Mouse (Mus musculus) cerebellum, postnatal 14 days (tissue): Measurements from ENCODE around the gene Rassf6.

Experiments
- DNase-seq, 2 experiments: peaks; one replicate each; pipeline ENCODE4 v3.0.0; 2021; ENCODE audit warnings: mixed read lengths in 2 of 2

Gene Rassf6

DNA sequence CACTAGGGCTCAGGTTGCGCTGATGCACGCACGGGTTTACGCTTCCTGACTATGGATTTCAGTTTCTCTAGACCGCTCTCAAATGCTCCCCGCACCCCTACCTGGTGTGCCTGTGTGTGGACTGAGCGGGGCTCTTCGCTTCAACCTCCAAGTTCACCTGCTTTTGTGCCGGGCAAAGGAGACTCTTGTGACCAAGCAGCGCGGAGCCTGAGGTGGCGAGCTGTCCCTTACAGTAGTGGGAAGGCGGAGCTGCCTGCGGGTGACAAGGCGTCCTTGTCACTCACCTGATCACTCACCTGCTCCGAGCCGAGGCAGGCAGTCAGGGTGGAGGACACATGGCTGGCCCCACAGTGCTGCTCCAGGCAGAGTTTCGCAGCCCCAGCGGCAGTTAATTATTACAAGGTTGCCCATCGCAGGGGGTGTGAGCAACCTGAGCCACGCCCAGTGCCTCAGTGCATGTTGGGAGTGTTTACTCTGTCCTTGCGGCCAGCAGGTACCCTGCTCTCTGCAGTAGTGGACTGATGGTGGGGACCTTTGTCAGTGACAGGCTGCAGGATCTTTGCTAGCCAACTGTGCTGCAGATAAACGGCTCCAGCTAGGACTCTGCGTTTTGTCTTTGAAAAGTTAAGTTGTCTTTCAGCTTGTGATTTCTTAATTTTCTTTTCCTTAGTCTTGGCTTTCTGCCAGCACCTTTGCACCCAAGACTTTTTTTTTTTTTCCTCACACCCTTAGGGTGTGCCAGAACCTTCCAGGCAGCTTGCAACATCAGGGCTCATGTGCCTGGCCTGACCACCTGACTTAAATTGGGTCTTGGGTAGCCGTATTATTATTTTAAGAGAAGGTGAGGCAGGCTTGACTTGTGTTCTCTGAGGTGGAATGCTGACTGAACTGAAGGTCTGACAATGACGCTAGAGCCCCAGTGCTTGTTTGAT is at the start of gene Rassf6:
Gene Rassf6 (minus strand): TSS at position 372 of the 932 bp plus-strand sequence.
- peak; percentile 56 for DNase-seq

DNA sequence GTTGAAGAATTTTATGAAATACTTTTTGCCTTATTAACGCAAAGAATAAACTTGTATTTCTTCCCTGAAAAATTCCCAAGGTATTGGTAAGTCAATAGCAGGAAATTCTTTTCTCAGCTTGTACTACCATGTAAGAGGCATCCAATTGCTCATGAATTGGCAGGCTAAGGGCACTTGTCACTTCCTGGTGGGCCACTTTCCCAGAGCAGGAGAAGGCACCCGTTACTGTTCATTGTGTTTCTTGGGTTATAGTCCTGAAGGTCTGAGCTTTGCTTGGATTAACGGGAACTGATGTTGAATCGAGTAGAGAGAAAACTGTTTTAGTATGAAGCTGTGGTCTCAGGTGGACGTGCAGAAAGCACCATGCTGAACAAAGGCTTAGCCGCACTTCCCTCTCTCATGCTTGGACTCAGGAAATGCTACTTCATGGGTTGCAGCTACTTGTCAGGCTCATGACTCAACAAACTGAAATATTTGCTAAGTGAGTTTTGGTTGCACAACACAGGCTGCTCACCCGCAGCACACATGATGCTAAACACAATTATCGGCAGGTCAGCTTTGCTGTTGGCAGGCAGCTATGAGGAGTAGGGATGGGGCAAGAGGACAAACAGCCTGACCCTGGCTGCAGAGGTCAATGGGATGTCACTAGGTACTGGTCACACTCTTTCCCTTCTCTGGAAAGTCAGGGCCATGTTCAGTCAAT is 49.1 kb upstream of the Rassf6 start:
- DNase-seq, result no peak

DNA sequence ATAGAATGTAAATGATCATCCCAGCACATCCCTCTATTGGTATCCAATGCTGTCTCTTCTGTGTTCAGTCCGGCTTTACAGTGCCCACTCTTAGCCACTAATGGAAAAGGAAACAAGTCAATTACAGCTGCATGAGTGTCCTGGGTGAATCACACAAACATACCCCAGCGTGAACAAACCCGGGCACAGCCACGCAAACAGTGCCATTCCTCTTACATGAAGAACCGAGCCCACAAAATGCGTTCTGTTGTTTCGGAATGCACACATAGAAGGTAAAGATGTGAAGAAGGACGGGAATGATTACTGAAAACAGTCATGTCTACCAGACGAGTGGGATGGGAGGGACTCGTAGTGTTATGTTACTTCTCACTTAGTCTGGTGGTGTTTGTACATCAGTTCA is 47.5 kb upstream of the Rassf6 start:
- no peak for DNase-seq

DNA sequence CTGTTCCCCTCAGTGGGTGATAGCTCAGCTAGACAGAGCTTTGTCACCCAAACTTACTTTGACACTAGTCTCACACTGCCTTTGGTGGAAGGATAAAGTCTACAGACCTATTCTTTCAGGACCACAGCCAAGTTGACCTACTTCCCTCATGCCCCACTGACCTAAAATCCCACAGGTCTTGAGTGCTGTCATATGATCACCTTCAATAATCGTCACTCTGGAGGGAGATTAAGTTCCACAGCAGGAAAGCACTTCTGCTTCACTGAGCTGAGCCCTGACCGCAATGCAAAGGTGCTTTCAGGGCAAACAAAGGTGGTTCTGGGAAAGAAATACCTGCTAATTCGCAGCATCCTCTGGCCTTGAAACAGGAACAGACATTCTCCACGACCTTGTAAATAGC is 44.5 kb upstream of the Rassf6 start:
- peak; percentile 16 to 19 for DNase-seq

DNA sequence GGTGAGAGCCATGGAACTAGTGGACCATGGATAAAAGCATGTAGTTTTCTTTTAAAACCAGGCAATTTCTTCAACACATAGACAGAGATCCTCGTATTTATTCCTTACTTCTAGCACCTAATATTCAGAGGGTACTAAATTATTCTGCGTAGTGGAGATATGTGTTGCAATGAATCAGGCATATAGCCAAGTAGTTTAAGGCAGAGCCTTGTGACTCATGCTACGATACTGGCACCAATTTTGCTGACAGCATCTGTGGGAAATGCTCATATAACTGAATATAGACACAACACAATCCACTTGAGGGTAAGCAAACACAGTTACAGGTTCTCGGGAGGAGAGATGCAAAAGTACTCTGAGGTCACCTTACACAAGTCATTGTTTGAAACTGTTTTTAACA is 41.4 kb upstream of the Rassf6 start:
- no peak for DNase-seq

DNA sequence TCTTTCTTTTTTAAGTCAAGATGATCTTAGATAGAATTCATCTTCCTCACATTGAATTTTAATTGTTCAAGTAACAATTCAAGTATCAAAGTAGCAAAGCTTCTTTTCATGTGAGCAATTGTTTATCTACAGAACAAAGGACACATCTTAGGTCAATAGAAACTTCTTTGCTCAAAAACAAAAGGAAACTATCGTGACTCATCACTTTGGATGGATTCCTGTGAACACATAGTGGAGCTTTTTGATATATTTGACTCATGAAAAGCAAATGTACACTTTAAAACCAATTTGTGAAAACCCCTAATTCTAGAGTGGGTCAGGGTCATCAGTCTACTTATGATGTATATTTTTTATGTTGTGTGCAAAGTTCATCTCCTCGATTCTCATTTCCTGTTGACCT is 37.1 kb upstream of the Rassf6 start:
- DNase-seq, result no peak

DNA sequence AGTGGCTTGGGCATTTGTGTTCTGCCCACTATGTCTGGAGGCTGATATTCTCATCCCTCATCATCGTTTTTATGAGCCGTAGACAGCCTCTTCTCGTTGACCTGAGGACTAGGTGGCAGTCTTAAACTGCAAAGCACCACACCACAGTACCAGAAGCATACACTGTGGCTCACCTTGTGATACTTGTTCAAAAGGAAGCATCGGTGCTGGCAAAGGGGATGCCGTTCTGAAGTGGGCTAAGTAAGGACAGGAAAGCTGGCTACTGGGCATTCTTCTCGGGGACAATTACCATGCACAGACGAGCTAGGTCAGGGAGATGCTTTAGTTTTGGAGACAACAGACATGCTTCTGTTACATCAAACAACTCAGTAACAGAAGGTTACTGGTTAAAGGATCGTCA is 21.4 kb upstream of the Rassf6 start:
- DNase-seq, result no peak

DNA sequence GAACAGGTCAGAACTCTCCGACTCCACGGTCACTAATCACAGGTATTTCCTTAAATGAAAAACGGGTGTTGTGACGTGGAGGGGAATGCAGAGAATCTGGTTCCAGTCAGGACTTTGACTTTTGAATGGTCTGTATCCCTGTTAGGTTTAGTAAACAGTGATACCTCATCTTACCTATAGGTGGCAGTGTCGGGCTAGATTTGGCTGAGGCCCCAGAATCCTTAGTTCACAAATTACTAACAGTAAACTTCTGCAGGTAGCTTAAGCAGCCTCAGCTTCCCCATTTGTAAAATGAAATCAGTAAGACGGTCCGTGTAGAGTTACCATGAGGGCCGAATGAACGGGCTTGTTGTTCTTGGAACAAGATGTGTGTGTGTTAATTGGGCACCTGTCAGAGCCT is 21.0 kb upstream of the Rassf6 start:
- DNase-seq, result peak; percentile 69 to 82

DNA sequence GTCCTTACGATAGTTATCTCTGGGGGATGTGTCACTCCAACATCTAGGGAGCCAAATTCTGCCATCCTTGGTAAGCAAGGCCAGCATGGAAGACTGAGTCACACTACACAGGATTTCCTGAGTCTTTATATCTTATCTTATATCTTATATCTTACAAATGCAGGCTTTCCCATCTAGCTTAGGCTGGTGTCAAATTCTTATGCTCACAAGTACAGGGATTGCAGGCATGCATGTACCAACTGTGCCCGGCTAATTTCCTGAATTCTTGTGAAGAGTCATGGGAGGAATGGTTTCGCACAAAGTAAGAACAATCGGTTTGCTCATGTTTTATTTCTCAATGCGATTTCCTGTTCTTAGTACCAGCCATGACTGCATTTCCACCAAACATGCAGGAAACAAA is 20.0 kb upstream of the Rassf6 start:
- no peak for DNase-seq

DNA sequence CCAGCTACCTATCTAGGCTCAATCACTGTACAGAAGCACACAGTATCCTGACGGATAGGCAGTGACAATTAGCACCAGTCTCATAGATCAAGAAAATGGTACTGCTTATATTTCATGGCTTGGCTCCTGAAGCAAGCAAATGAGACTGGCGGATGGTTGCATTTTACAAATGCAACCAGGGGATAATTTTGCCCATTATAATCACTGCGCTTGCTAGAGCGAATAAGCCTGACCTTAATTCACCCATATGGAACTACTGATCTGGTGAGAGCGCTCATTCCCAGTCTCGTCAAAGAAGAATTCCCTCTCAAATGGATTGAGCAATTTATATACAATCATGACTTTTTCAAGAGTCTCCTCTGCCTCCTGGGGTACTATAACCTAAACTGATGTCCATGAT is 16.2 kb upstream of the Rassf6 start:
- DNase-seq, result no peak

DNA sequence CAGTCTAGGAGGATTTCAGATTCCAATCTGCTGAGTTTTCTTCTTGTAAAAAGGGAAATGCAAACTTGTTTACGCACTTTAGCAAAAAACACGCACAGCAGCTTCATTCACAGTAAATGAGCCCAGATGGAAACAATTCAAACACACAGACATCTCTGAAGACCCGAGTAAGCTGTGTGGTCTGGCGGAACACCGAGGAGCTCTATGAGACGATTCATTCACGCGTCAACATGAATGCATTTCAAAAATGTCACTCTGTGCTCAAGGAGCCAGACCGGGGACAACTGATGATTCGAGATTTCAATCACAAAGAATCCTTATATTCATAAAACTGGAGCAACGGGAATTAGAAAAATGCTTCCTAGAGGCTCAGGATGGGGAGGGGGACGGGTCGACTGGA is 15.4 kb upstream of the Rassf6 start:
- DNase-seq, result no peak

DNA sequence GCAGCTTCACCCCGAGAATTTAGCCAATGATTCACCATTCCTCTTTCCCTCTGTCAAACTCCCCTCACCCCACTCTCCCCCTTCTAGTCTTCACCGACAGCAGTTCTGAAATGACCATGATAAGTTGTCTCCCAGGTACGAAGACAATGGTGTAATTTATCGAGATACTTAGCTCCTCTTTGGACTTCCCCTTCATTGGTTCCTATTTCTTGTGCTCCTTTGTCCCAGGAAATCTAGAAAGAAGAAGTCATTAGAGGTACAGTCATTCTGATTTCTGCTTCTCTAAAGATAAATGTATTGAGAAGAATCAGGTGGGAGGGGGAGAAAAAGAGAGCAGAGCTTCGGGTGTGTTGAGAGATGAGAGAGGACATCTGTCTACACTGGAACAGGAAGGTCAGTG is 14.3 kb upstream of the Rassf6 start:
- no peak for DNase-seq

DNA sequence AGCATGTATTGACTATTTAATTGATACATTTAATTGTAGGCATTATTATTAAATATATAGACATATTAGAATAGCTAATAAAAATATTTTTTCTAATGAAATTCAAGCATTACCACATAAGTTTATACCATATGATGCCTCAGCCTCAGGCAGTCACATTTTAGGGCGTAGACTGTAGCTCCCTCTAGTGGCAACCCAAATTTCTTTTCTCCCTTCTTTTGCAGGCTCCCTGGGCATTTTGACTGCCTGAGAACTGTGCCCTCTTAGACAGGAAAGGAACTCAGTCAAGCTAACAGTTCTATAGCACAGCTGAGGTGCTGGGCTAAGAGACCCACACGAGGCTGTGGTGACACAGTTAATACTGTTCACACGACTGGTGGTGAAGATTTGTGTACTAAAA is 12.3 kb upstream of the Rassf6 start:
- peak; percentile 80 to 85 for DNase-seq

DNA sequence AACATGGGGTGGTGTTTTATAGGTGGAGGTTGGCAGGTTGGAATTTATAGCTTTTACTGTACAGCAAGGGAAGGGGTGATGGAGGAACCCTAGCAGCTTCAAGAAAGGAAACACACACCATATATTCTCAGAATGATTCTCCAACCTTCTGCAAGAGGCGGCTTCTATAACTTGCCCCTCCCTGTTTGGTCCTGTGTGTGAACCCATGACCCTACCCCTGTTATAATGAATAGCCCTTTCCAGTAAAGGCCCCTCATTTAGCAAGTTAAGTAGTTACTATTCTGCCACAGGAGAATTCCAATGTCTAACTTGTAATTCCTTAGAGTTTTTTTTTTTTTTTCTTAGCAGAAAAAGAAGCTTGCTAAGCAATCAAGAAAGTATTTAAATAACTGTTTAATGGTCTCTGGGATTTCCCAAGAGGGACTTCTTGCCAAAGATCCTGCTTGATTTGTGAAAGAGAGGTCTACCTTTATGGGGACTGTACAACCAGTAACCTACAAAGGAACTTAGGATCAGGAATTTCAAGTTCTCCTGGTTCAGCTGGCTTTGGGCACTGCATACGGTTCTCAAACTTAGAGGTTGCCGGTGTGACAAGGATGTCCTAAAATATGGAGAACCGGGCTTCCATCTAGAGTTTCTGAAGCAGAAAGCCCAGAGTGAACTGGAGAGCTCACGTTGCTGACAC is 10.2 kb upstream of the Rassf6 start:
- no peak for DNase-seq

DNA sequence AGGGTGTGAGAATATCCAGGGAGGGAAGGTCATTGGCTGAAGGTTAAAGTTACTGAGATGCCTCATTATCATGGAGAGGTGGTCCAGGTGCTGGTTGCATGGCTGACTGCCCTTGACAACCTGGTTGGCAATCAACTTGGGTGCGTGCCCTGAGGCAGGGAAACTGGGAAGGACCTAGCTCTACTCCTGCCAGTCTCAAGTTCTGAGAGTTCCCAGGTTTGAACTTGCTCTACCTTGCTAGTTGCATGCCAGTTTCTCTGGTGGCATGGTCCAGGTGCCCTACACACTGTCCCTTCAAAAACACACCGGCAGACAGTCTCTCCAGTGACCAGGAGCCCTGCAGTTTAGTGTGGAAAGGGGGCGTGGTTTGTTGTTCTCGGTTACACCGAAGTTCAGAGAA is 7.0 kb upstream of the Rassf6 start:
- DNase-seq, result peak; percentile 59 to 67

DNA sequence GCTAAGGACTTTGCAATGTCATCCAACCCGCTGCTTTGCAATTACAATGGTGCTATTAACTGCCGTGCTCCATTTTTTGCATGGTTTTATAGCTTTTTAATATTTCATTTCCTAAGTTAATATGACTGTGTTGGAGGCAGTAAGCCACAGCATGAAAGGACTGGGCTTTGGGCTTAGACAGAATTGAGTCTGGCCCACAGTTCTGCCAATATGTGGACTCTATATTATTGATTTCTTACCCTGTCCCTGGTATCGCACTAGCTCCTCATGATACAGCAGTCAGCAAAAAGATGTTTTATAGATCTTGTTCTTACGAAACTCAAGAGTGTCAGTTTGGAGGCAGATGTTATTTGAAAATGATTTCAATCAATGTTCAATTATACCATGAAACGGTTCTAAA is 5.9 kb upstream of the Rassf6 start:
- DNase-seq, result no peak

DNA sequence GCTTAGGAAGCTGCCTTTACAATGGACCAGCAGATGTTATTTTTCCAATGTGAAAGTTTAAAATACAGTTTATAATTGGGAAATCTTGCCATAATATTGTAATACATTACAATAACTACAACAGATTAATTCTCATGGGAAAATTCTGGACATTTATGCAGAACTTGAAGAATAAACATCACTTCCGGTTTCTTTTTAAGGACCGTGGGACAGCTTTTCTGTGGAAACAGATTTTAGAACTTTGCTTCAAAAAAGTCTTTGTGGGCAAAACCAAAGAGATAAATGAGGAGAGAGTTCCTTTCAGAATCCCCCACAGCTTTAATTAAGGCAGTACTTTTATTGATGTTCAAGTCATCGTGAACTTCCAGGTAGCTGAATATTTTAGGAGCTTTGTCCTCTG is 5.1 kb upstream of the Rassf6 start:
- DNase-seq, result no peak

DNA sequence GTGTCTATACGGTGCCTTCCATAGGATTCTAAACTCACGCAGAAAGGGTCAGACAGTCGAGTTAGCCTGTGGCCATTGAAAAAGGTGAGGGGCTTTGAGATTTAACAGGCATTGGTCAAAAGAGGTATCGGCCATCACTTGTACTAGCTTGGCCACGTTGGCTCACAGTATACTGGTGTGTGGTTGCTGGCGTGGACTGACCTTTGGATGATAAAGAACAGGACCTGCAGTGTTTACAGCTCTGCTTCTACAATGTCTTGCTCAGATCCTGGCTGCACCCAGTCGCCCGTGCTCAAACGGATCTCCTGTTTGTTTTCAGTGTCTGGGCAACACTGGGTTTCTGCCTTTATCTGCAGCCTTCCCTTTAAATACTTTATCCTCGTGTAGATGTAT is 757 bp upstream of the Rassf6 start:
- DNase-seq, result no peak

DNA sequence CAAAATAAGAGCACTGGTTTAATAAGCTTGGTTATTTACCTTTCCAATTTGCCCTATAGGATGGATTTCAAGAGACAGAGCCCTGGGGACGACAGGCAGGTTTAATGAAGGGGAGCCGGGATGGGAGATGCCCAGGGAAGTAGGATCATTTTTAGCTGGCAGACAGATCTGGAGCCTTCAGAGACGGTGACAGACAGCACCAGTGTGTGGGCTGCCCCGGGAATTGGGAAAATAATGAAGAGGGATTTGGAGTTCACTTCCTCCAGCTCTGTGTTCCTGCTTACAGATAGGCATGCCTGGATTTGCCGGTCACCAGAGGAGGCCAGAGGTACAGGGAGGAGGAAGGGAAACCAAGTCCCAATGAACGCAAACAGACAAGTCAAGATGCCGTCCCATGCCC is 5.6 kb downstream of the Rassf6 start:
- DNase-seq, result no peak

DNA sequence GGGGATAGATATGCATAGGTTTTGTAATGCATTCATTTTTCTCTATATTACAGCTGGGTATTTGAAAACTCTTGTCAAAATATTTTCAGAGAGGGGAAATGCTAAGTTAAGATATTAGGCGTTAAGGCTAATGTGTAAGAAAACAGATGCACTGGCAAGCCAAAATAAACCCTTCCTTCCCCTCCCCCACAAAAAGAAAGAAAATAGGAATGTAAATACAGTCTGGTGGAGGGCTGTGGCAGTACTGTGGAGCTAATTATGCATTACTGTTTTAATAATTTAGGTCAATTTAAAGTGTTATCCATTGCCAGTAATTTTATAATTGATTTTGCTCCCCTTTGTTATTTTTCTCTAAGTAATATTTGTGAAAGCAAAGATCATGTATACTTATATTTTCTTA is 11.9 kb downstream of the Rassf6 start:
- no peak for DNase-seq

DNA sequence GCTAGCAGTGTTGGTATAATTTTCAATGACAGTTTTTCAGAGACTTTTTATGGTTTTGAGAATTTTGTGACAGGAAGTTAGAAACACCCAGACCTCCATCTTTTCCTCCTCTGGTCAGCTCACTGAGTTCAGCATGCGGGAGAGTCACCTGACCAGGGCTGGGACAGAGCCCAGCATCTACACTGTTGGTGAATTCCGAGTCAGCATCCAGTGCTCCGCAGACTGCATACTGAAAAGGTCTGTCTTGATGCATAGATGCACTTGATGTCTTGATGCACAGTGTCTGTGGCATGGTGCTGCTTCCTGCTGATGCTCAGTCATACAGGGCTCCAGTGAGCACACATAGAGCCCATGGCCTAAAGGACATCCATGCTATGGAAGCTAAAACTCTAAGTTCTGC is 12.4 kb downstream of the Rassf6 start:
- DNase-seq, result no peak

DNA sequence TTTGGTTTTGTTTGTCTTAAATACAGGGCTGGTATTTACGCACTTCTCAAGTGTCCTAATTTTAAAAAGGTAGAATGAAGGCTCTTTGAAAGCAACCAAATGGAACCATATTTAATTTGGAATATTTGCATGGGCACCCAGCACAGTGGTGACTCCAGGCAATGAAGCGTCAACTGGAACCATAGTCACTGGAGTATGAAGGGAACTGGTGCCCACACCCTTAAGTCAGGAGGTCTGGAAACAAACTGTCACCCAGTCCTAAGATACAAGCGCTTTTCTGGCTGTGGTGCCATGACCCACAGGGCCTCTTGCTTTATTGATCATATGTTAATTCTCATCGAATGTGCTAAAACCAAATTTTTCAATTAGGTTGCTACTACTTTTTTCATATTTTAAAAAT is 13.0 kb downstream of the Rassf6 start:
- no peak for DNase-seq

DNA sequence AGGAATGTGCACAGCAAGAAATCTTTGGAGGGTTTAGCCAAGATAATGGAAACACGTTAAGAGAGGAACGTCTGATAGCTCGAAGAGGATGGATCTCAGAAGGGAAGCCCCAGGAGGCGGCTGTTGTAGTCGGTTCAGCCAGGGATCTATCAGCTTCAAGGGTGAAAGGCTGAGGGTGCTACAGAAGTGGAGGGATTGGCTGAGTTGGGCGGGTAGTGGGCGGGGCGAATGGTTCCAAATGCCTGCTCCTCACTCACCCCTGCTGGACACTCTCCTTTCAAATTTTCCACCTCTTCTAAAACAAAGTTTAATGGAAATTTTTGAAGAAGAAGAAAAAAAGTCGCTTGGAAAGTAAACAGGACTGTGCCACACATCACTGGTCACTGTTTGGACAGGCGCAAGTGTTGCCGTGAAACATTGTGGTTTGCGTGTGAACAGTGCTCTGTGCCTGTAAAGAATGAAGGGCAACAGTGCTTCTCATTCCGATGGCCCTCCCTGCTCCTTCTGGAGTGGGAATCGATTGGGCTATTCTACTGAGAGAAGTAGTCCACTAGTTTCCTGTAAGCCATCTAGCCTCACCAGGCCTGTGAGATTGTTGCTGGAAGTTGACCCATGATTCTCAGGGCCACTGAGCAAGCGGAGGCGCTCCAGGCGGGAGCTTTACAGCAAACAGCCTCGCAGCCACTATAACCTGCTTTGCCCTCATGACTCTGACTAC is 15.6 kb downstream of the Rassf6 start:
- no peak for DNase-seq
